Mouse (Mus musculus) spleen, postnatal 36 days (tissue): Measurements from ENCODE around the gene Foxj1.

Experiments used
- DNase-seq, 2 experiments: peaks; one replicate each; pipeline ENCODE4 v3.0.0; 2022; ENCODE audit warnings: low spot score in 2 of 2, mixed read lengths in 1 of 2

Gene Foxj1

DNA sequence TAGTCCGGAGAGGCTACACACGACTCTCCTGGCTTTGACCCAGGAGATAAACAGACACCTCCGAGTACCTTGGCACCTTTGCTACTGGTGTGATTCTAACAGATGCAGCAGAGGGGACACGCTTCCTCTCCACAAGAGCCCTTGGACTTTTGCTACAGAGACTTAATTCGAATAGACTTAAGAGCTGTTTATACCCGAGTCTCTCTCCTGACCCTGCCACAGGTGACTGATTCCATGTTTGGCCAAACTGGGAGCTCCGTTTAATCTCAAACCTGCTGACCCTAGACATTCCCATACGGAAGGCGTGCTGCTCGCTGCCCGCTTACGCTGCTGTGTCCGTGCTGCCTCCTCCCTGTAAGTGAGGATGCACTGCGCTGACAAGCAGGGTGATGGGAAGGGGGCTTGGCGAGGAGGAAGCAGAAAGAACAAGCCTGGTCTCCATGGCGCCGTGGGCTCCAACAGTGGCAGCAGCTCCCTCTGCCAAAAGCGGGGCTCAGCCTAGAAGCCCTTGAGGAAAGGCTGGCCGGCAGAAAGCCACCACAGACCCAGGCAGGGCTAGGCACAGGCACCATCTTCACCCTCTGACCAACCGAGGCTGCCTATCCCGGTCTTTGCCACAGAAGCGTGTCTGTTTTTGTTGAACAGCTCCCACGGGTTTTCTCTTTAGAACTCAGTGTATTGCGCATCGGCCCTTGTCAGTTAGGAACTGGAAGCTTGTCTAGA lies 7.0 kb upstream of the Foxj1 start:
- DNase-seq: no peak

DNA sequence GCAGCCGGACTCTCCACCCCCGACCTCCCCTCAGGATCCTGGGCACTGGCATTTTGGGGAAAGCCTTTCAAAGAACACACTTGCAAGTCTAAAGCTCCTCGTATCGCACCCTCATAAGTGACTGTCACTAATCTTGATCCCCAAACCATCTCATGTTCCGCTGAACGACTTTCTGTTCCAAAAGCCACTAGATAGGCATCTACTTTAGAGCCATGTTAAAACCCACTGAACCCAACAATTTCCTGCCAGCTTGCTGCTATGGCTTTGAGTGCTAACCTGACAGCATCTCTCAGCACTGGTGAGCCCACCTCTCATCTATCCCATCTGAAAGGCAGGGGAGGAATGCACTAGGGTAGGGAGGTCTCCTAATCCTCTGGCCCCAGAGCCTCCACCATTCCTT lies 2.3 kb upstream of the Foxj1 start:
- no peak for DNase-seq

DNA sequence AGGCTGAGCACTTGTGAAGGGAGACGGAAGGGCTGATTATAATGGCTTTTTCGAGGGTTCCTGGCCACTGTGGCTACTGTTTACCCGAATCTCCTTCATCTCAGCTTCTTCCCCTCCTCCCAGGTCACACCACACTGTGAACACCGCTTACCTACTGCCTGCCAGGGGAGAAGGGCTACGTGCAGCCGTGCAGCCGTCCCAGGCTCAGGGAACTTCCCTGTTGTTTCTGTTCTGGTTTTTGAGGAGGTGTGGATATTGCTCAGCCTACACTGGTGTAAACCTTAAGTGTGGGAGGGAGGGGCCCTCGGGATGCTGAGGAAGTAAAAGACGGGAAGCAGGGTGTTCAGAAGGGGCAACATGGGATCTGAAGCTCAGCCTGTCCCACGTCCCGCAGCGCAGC lies 1.8 kb upstream of the Foxj1 start:
- DNase-seq: no peak

DNA sequence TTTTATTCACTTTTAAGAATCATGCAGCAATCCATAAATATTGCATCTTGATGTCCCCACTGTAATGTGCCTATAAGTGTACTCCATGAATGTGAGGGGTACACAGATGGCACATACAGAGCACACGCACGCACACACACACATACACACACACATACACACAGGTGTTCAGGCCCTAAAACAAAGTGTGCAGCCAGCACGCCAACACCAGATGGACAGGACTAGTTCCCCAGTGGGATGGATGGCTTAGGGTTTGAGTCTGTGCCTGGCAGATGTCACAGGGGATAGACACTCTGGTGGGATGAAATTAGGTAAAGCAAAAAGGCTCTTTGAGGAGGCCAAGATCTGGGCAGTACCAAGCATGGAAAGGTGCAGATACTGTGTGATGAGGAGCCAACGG lies 1.2 kb upstream of the Foxj1 start:
- DNase-seq: no peak

DNA sequence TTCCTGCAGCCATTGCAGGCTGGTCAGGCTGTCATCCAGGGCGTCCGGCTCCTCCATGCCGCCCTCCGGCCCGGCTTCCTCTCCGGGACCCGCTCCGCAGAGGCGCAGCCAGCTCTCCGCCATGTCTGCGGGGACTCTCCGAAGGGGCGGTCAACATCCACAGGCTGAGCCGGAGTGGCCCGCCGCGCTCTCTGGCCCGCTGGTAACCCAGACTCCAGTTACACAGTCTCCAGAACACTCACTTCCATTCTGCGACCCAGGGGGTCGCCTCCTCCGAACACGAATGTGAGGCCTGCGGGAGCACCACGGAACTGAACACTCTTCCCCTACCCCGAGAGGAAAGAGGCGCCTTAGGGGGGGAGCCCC lies 799 bp downstream of the Foxj1 start:
- DNase-seq: no peak

DNA sequence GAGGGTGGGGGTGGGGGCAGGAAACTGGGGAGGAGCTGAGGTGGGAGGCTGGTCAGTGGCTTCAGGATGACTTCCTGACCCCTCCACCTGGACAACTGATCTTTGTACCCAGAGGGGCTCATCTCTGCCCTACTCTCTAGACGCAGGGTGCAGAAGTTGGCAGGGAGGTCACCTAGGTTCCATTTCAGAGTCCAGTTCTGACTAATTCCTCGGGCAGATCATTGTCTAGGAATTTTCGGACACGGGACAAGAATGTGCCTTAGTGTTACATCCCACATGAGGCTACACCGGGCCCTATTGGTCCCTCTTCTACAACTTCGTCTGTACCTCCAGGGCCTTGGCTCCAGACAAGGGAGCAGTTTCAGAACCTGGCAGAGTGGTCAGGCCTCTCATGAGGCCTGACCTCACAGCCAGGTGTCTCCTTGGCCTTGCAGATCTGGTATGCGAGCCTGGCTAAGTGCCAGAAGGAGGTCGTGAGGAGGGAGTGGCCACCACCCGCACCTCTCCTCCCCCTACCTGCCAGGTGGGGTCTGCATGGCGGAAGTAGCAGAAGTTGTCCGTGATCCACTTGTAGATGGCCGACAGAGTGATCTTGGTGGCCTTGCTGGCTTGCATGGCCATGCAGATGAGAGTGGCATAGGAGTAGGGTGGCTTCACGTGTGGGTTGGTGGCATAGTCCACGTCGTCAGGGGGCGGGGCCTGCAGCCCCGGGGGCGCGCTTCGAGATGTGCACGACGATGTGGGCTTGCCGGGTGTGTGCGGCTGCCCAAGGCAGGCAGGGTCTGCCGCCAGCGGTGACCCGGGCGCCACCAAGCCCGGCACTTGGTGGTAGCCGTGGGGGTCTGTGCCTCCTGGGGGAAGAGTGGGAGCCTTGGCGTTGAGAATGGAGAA lies 1.4 kb downstream of the Foxj1 start:
- DNase-seq: no peak

DNA sequence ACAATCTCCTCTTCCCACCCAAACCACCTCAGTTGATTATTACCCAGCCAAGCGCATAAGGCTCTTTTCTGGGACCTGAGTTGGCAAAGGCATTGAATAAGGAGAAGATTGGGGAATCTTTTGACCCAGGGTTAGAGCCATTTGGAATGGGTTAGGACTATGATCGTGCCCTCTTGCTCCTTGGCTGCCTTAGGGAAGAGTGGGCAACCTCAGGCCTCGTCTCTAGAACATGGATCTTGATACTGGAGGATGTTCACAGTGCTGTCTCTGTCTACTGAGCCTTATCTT lies 2.3 kb downstream of the Foxj1 start:
- DNase-seq: no peak

DNA sequence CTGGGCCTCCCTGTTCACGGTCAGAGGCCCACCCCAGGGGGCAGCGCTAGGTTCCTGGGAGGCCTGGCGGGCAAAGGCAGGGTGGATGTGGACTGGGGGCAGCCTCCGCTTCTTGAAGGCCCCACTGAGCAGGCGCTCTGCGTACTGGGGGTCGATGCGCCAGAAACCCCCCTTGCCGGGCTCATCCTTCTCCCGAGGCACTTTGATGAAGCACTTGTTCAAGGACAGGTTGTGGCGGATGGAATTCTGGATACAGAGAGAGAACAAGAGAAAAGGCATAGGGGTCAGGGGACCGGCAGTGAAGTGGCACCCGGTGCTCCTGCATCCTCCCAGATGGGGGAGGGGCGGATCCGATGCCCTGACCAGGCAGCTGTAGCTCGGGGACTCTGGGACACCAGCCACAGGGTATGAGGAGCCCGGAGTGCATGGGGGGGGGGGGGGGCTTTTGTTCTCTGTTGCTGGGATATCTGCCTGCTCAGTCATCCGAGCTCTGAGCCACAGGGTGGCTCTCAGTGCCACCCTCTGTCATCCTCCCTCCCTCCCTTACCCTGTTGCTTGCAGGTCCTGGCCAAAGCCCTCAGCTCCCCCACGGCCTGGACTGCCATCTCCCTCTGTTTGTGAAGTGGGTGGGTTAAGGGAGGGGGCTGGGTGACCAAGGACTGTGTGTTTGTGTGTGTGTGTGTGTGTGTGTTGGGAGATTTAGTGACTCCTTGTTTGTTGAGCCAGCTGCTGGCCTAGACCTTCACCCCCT lies 2.8 kb downstream of the Foxj1 start:
- no peak for DNase-seq

- no peak for DNase-seq
Observed at GRCm38 (mm10) chr11:116330211-116330518, 5.0 kb downstream of the Foxj1 start.

GRCm38 (mm10) chr11:116329314-116330210 lies 5.6 kb downstream of the Foxj1 start:
- DNase-seq: no peak

DNA sequence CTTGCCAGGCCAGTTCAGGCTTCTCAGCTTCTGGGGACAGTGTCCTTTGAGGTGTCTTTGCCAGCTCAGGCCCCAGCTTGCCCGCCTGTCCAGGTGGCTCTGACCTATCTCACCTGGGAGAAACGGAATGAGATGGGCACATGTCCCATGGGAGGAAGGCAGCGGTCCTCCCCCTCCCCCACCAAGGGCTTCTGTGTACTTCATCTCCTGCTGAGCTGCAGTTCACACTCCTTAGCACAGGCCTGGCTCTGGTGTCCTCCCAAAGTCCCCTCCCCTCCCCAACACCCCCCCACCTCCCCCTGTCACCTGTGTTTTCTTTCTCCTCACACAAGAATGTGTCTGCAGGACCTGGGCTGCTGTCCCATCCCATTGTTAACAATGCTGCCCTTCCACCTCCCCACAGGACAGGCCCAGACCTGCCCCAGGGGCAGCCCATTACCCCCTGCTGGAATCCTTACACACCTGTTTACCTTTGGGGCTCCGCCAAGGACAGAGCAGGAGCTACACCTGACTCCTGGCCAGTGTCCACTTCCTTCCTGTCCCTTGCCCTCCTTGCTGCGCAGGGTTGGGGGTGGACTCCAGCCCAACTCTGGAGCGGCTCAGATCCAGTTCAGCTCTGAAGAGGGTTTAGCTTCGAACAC lies 8.1 kb downstream of the Foxj1 start:
- DNase-seq: no peak

DNA sequence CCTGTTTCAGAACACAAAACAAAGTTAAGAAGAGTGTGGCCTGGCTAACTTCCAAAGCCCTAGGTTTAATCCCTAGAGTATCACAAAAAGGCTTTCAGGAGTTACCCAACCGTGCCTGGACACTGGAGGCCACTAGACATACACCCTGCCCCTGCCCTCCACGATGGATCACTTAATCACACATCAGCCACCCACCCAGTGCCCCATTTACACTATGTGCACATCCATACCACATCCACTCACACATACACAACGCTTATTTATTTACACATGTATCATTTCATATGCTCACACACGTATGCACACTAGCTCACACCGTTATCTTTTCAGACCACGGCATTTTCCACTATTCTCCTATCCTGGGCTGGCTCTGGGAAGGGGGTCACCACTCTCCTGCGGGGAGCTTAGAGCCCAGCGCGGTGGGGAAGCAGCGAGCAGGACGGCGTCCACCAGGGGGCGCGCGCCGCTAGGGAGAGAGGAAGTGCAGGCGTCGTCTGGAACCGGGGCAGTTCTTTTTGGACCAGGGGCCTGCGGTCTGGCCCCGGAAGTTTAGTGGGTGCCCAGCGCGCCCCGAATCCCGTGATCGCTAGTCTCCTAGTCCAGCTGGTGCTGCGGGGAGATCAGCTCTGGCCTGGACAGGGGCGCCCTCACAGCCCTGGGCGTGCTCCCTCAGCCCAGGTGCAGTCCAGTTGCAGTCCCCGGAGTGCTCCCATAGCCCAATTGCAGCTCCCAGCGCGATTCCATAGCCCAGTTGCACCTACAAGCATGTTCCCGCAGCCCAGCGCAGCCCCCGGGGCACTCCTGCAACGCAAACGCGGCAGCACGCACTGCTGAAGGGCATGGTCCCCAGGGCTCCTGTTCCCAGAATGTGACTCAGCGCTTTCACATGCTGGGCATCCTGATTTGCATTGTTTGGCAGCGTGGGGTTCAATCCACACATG lies 16.2 kb downstream of the Foxj1 start:
- DNase-seq: peak; percentile 76 to 78

- DNase-seq: no peak
Observed at GRCm38 (mm10) chr11:116312359-116312758, 22.8 kb downstream of the Foxj1 start.

DNA sequence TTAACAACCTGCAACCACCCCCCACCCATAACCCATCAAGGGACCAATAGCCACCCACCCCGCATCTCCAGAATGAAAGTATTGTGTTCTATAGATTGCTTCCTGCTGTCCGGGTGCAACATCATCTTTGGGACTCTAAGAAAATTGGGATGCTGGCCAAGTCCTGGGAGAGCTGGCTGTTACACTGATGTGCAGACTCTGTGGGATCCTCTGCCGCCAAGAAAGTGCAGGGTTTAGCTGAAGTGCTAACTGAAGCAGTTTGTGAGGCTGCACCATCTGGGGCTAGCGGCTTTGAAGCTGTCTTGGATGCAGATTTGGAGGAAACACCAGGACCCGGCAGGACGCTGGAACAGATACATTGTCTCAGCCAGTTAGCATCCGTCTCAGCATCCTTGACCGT lies 24.0 kb downstream of the Foxj1 start:
- no peak for DNase-seq

- DNase-seq: no peak
Observed at GRCm38 (mm10) chr11:116309601-116310000, 25.6 kb downstream of the Foxj1 start.

DNA sequence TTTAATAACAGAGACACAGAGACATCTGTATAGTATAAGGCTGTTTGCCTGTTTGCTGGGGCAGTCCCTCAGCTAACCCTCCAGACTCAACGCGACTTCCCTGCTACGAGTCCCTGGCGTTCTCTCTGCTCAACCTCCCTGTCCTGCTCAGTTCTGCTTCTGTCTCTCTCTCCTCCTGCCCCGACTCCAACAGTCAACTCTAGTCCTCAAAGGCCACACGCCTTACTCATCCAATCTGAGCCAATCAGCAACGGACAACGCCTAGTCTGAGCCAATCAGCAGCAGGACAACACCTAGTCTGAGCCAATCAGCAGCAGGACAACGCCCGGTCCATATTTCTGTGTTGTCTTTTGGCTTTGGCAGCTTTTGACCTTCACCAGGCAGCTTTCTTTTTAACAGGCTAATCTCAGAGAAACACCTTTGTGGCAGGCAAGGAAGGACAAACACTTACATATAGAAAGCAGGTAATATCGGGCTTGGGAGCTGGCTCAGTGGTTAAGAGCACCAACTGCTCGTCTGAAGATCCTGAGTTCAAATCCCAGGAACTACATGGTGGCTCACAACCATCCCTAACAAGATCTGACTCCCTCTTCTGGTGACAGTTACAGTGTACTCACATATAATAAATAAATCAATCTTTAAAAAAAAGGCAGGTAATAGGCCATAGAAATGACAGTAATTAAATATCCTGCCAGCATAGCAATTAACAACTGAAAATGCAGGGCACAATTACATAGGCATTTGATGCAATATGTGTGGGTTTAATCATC lies 27.3 kb downstream of the Foxj1 start:
- peak in 1 of 2 experiments; percentile 37 for DNase-seq

GRCm38 (mm10) chr11:116307019-116307725 lies 28.0 kb downstream of the Foxj1 start, which contains the start of gene Exoc7:
Gene Exoc7 (minus strand): TSS chr11:116307233.
- DNase-seq: no peak

- peak; percentile 90 to 91 for DNase-seq
Observed at GRCm38 (mm10) chr11:116306126-116306982, 28.8 kb downstream of the Foxj1 start.
